Mouse (Mus musculus): ENCODE measurements around the gene Enc1. TPM values are rescaled to one million over a fixed set of nuclear protein-coding genes. Genes with fewer than 3 reads are reported as not detected.
"Not testable (repeated sequence)": the region's sequence is repeated elsewhere in the genome, so short reads cannot be mapped to it uniquely, and the experiment has no call there.

The Enc1 gene
- total RNA-seq, 2 experiments from 2014 or later = 14.1 to 15.3 TPM

DNA sequence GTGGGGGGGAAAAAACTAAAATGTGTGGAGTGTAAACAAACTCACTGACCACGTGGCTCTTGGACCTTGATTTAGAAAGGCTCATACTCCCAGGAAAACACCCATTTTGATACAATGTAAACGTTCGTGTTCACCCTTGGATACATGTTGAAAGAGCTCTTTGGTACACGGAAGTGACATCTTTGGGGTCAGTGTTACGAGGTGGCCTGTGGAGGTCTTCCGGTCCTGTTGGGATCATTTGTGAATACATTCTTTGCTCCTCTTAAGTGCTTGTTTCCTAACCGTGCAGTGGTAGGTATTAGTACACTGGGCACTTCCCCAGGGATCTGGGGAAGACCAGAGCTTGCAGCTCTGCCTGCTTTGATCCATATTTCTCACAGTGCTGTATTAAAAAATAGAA is 10.8 kb downstream of the Enc1 start:
- DNase-seq = no peak

DNA sequence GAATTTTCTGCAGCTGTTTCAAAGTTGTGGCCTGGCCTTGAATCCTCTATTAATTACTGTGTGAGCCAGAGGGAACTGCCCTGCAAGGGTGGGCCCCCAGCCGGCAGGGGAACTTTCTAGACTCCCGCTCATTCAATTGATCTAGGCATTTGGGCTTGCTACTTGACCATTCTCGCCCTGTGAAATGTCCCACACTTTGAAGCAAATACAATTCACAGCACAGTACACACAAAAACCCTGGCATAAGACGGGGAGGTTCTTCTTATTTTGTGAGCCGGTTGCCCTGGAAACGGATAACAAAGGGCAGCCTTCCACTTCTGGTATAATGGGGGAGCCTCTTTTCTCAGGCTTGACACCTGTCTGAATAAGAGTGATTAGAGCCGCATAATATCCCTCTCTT is 11.6 kb downstream of the Enc1 start:
- no peak for DNase-seq

DNA sequence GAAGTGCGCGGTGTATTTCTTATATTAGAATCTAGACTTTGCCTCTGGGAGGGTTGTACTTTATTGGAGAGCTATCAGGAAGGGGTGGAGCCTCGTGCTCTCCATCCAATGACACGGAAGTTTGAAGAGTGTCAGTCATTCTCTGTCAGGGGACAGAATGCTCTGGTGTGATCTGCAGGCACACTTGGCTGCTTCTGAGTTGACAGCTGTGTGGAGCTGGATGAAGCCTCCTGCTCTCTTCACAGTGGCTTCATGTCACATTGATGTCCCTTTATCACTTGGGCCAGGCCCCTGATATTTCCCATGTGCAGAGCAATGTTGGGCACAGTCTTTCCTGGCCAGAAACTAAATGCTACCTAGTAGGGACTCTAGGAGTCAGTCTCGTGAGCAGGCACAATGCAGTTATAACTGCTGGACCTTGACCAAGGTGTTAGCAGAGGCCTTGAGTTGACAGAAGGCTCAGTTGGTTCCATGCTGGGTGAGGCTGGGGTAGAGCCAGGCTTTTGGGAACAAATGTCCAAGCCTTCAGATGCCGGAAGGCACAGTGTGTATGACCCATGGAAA is 12.6 kb downstream of the Enc1 start:
- DNase-seq = no peak

DNA sequence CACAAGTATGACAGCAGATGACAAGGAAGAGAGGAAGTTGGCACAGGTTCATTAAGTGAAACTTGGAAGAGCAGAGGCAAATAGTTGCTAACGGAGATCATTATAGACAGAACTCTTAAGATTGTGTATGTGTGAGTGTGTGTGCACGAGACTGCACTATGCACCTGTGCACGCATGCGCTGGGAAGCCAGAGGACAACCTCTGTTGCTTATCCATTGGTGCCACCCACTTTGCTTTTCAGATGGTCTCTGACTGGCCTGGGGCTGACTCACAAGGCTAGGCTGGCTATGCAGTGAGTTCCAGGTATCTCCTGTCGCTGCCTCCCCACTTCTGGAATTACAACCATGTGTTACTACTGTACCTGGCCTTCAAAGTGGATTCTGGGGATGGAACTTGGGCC is 13.1 kb downstream of the Enc1 start:
- DNase-seq = no peak

DNA sequence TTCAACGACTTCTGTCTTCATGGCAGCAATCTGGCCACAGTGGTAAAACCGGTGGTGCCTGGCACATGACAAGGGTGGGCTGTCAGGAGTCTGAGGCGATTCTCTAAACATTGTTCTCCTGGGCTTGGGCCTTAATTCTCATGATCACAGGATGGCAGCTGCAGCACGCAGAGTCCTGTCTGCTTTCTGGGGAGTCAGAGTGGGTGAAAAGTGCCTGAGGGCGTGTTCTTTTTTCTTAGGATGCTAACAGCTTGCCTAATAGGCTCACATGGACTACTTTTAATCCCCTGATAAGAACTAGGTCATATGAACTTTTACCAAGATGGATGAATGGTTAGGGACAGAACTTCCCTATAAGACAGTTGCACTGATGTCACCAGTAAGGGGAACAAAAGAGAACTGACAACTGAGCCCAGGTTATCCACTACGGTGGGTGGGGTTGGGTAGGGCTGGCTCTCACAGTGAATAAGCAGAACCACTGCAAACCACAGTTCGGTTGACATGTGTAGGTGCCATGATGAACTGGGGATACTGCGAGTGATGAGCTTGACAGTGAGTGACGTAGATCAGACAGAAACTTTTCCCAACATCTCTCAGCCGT is 13.8 kb downstream of the Enc1 start:
- no peak for DNase-seq

DNA sequence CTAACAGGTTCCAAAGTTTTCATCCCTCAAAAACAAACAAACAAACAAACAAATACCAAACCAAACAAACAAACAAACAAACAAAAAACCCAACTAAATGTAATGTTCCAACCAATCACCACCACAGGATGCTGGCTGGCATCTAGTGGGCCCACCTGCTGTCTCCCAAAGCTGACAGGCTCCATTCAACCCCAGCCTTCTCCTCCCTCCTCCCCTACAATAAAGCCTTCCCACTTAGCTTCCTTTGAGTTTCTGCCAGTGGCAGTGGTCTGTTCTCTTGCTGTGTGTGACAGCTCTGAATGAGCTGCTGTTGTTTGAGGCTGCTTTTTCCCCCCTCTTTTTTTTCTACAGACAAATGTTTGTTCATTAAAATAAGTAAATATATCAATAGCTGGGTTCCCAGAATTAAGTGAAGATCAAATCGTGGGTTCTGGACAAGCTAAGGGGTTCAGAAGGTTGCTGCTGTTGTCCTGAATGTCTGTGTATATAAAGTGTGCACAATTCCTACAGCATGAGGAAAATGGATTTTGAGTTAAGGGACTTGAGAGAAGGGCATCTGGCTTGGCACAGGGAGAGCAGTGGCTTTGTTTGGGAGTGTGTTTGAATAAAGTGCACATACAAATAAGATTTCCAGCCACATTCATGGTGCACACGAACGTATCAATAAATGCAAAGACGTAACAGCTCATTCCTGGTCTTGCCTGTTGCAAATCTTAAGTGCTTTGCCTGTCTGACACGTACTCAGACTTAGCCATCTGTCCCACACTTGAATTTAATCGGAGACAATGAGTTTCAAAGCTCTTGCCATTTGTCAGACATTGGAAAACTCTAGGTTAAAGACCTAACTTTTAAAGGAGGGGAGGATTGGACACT is 15.3 kb downstream of the Enc1 start:
- DNase-seq = no peak

DNA sequence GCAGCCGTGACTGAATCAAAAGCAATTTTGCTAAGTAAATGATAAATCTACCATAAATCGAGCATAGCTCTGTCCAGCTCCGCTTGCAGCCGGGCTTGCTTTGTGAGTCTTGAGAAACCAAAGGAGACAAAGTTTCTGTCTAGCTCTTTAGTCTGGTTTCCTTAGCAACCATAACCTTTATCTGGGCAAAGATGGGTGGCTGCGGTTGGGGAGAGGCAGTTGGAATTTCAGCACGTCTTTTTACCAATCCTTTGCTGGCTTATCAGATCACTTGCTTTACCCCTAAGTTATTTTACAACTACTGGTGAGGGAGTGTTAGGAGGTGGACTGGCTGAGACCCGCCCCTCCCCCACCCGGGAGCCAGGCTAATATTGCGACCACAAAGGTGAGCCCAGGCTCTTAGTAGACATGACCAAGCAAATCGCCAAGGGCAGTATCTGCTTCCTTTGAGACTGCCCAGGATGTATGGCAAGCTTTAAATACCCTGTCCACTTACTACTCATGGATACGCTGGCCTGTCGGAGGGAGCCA is 16.0 kb downstream of the Enc1 start:
- no peak for DNase-seq

DNA sequence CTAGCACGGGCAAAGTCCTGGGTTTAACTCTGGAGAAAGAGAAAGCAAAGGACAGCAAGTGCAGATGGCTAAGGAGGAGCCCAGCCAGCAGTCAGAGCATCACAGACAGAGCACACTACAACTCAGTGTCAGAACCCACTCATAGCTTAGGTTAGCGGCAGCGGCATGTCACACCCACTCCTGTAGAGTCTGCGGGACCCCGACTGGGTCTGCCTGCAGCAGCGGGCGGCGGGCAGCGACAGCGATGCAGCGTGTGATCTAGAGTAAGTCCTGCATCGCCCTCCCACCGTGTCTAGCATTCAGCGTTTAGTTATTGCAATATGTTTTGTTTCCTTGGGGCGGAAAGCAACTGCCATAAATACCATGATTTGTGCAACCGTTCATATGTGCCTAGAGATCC is 18.4 kb downstream of the Enc1 start:
- no peak for DNase-seq

DNA sequence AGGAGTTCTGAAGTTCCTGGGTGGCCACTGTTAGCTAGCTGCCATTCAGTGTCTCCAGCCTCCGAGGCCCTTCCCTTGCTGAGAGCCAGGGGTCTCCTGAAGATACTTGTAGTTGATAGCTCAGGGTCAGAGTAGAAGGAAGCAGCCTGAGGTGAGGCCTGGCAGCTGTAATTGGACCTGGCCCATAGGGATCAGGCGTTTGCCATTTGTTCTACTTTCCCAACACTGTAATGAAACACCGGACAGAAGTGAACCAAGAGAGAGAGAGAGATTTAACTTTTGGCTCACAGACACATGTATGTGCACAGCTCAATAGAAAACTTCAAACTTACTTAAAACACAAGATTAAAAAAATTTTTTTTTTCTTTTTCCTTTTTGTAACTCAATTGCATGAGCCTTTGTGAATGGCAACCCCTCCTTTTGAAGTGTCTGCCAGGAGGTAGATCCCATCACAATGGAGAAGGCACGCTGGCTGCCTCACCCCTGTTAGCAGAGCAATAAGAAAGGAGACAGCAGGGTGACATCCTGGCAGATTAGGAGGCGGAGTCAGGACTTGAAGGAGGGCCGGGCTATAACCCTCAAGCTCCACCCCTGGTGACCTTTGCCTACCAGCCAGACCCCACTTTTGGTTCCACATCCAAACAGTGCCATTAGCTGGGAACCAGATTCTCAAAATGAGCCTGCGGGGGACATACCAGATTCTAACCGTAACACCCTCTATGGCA is 19.7 kb downstream of the Enc1 start:
- no peak for DNase-seq

DNA sequence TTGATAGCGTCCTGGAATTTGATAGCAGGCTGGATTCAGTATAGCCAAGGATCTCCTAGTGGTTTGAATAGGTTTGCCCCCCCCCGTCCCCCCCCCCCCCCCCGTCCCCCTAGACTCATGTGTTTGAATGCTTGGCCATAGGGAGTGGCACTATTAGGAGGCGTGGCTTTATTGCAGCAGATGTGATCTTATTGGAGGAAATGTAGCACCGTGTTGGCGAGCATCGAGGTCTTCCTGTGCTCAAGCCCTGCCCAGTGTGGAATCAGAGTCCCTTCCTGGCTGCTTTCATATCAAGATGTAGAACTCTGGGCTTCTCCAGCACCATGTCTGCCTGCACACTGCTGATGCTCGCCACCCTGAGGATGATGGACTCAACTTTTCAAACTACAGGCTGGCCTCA is 20.6 kb downstream of the Enc1 start:
- no peak for DNase-seq

DNA sequence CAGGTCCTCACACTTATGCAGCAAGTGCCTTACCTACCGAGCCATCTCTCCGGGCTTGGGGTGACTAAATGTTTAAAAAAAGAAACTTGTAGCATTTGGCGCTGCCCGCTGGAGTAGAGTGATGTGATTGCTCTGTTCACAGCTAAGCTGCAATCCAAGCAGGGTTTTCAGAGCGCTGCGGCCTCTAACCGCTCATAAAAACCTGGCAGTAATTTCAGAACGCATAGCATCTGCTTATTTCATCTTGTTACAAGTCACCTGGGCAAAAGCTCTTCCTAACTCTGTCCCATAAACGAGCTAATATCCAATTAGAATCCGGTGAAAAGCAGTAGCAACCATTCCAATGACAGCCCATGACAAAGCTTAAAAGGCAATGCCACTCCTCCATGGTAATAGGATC is 21.8 kb downstream of the Enc1 start:
- no peak for DNase-seq

DNA sequence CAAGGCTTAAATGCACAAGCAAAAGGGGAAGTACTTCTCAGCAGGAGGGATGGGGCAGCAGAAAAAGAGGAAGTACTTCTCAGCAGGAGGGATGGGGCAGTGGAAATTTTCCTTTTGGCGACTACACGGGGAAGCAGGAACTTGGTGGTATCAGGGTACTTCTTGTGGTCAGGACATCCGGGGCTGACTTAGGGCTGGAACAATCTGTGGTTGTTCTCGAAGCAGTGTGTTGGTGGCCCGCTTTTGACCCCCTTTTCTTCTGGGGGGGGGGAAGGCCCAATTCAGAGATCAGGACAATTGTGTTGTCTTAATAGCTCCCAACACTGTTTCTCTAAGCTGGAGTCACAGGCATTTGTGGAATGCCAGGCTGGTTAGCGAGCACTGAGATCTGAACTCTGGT is 24.6 kb downstream of the Enc1 start:
- DNase-seq = not testable (repeated sequence)

DNA sequence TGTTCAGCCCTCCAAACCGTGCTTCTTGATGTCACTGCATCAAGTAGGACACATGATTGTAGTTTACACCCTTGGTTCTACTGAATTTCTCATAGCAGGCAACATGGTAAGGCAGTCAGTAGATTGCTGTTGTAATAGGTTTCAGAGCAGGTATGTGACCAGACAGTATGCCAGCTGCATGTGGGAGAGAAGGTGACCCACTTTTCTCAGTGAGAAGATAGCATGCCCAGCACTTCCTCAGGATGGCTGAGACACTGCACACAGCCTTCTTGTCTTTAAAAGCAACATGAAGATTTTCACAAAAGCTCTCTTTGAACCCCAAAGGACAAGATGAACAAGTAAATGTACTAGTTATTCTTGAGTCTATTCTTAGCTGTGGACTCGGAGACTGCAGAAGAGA is 29.8 kb downstream of the Enc1 start:
- DNase-seq = no peak

DNA sequence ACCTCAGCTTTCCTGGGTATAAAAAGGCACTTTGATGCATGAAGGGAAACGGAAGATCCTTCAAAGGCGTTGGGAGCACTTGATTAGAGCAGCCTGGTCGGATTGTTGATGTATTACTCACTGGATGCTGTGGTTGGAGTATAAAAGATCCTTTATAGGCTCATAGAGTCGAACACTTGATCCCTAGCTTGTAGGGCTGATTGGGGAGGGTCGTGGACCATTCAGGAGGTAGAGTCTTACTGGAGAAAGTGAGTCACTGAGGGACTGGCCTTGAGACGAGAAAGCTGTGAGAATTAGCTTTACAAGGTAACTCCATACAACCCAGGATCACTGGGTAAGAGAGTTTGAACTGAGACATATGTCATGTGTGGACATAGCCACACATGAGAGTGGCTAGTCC is 30.7 kb downstream of the Enc1 start:
- DNase-seq = no peak

DNA sequence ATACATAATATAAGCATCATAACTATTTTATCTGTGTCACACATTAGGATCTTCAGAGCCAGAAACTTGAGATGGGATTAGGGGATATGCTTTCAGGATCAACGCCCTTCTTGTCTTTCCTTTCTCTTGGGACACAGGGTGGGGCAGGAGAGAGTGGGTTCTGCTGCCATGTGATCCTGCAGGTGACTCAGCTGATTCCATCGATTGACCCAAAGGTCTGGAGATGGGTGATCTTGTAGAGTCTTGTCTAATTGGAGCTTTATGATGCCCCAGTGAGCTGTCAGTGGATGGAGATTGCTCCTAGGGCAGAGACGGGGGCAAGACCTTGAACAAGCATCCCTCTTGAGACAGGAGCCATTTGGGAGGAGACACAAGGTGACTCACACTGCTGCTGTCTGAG is 33.9 kb downstream of the Enc1 start:
- no peak for DNase-seq

DNA sequence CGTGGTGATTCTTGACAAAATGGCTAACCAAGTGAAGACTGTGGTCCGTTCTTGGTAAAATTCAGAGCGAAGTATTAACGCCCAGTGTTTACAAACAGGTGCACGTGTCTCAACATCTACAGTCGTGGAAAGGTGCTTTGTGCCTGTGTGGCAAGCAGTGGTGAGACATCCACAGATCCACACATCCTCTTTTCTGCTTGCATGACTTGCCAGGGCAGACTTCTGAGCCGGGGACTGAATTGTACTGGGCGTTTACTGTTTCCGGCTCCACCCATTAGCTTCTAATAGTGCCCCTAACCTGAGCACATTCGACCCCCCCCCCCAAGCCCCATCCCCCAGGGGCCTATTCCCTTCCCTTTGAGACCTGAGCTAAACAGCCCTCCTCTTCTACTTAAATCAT is 34.6 kb downstream of the Enc1 start:
- no peak for DNase-seq

DNA sequence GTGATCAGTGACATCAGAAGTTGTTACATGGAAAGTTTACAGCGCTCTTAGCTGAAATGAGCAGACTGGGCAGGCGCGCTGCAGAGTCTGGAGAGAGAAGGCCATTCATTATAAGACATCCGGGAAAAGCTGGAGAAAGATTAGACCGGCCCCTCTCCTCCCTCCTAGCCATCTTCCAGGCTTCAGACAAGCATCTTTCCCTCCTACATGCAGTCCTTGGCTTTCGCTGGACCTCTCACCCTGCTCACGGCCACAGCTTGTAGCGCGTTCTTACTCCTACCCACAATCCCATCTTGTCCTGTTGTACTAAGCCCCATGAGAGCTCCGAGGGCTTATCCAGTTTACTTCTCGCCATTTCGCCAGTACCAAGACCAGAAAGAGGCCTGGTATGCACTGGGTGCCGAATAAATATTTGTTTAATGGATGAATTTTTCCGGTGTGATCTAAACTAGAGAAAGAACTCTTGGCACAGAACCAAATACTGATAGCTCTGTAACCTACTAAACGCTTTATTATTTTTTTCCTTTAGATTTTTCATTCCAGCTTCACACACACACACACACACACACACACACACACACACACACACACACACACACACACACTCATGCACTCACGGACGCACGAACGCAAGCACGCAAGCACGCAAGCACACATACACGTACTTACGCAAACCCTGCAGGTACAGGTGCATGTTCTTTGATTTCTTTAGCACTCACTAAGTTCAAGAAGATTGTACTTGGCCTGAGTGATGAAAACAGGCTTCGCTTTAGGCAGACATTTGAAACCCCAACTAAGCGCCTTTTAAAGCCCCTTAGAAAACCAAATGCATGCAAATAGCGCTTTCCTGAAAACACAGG is 41.4 kb downstream of the Enc1 start:
- peak; percentile 19 for DNase-seq

DNA sequence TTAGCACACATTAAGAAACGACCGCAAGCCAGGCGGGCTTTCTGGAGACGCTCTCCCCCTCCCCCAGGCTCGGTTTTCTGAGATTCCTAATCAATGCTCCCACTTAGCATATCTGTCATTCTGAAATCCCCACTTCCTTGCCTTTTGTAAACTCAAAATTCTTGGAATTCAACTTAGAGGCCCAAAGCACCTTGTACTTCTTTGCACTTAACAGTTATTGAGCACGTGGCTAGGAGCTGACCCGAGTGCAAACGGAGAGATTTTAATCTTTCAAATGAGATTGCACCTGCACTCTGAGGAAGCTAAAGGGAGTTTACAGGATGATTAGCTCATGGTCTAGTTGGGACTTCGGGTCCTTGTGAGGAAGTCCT is 42.0 kb downstream of the Enc1 start:
- DNase-seq = no peak

DNA sequence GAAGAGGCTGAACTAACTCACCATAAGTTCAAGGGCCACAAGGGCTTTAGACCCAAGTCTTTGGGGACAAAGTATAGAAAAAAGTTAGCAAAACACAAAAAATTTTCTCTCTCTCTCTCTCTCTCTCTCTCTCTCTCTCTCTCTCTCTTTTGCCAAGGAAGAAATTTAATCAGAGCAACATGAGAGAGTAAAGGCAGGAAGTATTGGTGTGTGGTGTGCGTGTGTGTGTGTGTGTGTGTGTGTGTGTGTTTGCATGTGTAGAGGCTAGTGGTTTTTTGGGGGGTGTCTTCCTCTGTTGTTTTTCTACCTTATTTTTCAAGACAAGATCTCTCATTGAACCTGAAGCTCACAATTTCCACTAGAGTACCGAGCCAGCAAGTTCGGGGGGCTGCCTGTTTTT is 46.1 kb downstream of the Enc1 start:
- DNase-seq = no peak

DNA sequence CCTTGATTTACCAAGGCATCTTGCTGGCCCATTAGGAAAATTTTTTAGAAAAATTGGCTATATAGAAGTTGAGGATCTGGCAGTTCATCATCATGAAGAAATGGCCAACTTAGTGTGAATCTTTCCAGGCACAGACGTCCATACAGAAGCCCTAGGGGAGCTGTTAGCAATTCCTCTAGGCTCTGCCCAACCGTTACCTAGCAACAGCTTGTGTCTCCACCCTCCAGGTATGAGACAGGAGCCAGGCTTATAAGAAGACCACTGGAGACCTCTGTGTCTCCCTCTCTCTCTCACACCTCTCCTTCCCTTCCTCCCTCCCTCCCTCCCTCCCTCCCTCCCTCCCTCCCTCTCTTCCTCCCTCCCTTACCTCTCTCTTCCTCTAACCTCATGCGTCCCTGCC is 49.8 kb downstream of the Enc1 start:
- no peak for DNase-seq

DNA sequence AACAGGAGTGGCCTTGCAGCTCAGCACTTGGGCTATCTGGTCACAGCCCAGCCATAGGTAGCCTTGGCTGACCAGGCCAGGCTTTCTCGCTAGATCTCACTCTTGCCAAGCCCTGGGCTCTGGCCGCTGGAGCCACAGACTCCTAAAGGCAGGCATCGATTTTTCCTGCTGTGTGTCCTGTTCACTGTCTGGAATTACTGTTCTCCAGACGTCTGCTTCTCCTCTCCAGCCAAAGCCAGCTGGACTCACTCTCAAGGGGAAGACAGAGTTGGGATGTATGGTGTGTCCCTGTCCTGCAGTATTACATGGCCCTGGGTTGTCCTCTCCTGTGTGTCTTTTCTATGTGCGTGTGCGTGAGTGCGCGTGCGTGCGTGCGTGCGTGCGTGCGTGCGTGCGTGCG is 50.4 kb downstream of the Enc1 start:
- DNase-seq = no peak

DNA sequence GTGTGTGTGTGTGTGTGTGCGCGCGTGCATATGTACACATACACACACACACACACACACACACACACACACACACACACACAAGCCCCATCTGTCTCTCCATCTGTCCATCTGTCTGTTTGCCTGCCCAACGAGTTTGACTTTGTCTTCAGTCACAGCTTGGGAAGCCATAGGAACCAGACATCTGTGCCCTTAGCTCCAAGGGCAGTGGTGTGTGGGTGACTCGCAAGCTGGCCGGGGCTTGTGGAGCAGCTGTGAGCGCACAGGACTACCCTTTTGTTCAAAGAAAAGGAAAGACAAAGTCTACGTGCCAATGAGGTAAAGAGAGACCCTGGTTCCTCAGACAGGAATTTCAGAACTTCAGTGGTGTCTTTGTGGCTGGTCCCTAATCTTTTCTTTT is 51.1 kb downstream of the Enc1 start:
- DNase-seq = no peak

Measured in heart, postnatal 4 days (tissue).